Mouse (Mus musculus): Measurements from ENCODE around the gene Vav2. TPM values are rescaled to one million over a fixed set of nuclear protein-coding genes. Genes with fewer than 3 reads are reported as not detected.

Vav2 gene
- polyA plus RNA-seq, 1 experiment from 2014 or later, result 6.8 TPM

DNA sequence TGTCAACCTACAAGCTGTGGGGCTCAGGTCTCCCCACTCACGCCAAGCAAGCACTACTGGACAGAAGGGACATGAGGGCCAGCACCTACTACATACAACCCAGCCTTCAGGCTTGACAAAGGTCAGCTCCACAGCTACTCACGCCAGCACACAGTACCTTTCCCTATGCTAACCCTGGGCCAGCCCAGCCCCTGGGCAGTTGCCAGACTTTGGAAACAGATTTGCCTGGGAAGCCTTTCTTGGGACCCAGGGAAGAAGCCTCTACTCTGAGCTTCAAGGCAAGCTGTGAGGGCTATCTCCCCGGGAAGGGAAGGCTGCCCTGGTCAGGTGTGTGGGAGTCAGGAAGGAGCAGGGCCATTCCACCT is 43.1 kb upstream of the Vav2 start:
- Histone ChIP-seq H3K9ac (ENCODE audit: low read length) (0 out of 2 replicates have a peak overlapping the region, but pooled peaks have one; percentile 7), H3K27ac (replicated peaks; ENCODE audit: low read depth, low read length) (no peak overlapping the region), H3K4me1 (ENCODE audit: control insufficient read depth, insufficient read depth, low read length) (peaks cover 50% of the 10 kb centered on the region), H3K4me3 (ENCODE audit: low read depth, low read length) (no peak overlapping the region), H3K9me3 (ENCODE audit: control insufficient read depth, low read length) (no peaks in the 10 kb centered on the region), H3K4me2 (ENCODE audit: low read depth, severe bottlenecking) (no peak overlapping the region), H3K36me3 (ENCODE audit: control insufficient read depth, insufficient read depth, low read length) (peaks cover 14% of the 10 kb centered on the region), H3K27me3 (ENCODE audit: control insufficient read depth, insufficient read depth, low read length) (no peaks in the 10 kb centered on the region)
- 82% methylated on average over 3 of the region's 3 CpGs for WGBS
- DNase-seq (ENCODE audit: low spot score) (no peak), ATAC-seq (ENCODE audit: insufficient number of reproducible peaks, low FRiP score, low TSS enrichment, low read depth) (no peak)

DNA sequence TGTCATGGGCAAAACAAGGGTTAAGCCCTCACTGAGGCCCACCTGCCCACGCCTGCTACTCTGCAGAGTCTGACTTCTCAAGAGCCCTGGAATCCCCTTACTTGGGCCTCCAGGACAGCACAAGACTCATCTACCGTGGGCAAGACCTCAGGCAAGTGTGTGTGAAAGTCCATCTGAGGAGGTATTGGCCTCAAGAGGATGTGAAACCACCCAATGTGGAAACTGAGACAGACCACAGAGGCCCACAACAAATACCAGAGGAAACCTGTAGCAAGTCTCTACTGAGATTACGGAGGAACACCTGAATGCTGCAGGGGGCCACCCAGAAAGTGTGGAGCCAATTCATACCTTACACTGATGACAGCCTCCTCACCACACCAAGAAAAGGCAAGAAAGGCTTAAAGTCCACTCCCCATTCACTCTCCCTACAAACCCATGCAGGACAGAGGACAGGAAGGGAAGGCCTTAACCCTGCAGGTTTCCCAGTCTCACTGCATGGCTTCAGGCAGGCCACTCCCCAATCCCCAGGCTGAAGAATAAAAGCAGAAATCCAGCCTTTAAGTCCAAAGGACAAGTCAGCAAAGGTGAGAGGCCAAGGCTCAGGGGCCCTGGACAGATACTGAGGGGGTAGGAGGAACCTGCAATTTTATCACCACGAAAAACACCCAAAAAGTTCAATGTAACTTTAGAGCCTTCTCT is 42.6 kb upstream of the Vav2 start:
- WGBS, result 75% methylated on average over 4 of the region's 4 CpGs
- DNase-seq (ENCODE audit: low spot score) (no peak), ATAC-seq (ENCODE audit: insufficient number of reproducible peaks, low FRiP score, low TSS enrichment, low read depth) (no peak)
- no peak overlapping the region for H3K9ac ChIP-seq (ENCODE audit: low read length)
- no peaks in the 10 kb centered on the region for H3K27me3 ChIP-seq (ENCODE audit: control insufficient read depth, insufficient read depth, low read length)
- no peak overlapping the region for H3K27ac ChIP-seq (replicated peaks; ENCODE audit: low read depth, low read length)
- H3K4me2 ChIP-seq (ENCODE audit: low read depth, severe bottlenecking), result no peak overlapping the region
- peaks cover 14% of the 10 kb centered on the region for H3K36me3 ChIP-seq (ENCODE audit: control insufficient read depth, insufficient read depth, low read length)
- no peak overlapping the region for H3K4me3 ChIP-seq (ENCODE audit: low read depth, low read length)
- H3K4me1 ChIP-seq (ENCODE audit: control insufficient read depth, insufficient read depth, low read length), result peaks cover 50% of the 10 kb centered on the region
- no peaks in the 10 kb centered on the region for H3K9me3 ChIP-seq (ENCODE audit: control insufficient read depth, low read length)

DNA sequence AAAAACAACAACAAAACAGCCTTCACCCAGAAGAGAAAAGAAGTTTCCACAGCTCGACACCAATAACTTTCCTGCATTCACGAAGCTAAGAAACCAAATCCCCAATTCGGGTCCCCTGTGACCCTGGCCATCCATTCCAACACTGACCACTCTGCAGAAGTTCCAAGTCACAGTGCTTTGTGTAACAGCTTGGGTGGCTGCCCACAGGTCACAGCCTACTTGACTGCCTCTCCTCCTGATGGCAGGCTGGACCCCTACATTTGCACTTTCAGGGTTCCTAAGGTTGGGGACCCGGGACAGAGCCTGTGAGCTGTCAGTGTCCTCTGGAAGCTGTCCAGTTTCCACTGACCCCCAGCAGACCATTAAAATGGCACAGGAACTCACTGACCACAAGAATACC is 36.1 kb upstream of the Vav2 start:
- Histone ChIP-seq H3K4me2 (ENCODE audit: low read depth, severe bottlenecking) (no peak overlapping the region), H3K27me3 (ENCODE audit: control insufficient read depth, insufficient read depth, low read length) (no peaks in the 10 kb centered on the region), H3K9ac (ENCODE audit: low read length) (no peak overlapping the region), H3K4me3 (ENCODE audit: low read depth, low read length) (no peak overlapping the region), H3K27ac (replicated peaks; ENCODE audit: low read depth, low read length) (no peak overlapping the region), H3K4me1 (ENCODE audit: control insufficient read depth, insufficient read depth, low read length) (no peaks in the 10 kb centered on the region), H3K36me3 (ENCODE audit: control insufficient read depth, insufficient read depth, low read length) (peaks cover 56% of the 10 kb centered on the region), H3K9me3 (ENCODE audit: control insufficient read depth, low read length) (no peaks in the 10 kb centered on the region)
- ATAC-seq (ENCODE audit: insufficient number of reproducible peaks, low FRiP score, low TSS enrichment, low read depth) (no peak), DNase-seq (ENCODE audit: low spot score) (no peak)
- WGBS, result 86% methylated on average over 4 of the region's 4 CpGs

DNA sequence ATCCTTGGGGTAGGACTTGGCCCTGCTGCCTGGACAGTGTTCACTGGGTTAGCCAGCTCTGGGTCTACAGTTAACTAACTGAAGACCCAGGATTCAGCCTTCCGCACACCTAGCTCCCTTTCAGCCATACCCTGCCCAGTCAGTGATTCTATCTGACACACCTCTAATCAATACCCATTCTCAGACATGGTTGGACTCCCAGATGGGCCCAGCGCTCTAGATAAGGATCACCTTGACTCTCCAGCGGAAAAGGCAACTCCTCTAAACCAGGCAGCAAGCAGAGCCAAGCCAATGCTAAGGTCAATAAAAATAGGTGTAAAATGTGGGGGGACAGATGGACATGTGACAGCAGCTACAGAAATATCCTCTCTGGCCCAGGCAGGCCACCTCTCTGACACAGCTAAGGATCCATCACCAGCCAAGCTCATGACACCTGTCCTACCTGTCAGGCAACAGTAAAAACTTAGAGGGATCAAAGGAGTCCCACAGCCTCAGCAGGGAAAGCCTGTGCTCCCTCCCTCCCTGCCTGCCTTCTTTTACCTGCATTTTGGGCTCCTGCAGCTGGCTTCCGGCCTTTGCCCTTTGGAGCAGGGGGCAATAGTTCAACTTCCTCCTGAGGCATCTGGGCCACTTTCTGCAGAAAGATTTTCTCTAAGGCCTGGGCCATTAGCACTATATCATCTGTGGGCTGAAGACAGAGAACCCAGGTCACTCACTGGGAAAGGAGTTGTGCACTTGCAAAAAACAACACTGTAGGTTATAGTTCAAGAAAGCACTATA is 35.2 kb upstream of the Vav2 start:
- Histone ChIP-seq H3K9me3 (ENCODE audit: control insufficient read depth, low read length) (no peaks in the 10 kb centered on the region), H3K4me3 (ENCODE audit: low read depth, low read length) (no peak overlapping the region), H3K4me2 (ENCODE audit: low read depth, severe bottlenecking) (no peak overlapping the region), H3K27ac (replicated peaks; ENCODE audit: low read depth, low read length) (no peak overlapping the region), H3K27me3 (ENCODE audit: control insufficient read depth, insufficient read depth, low read length) (no peaks in the 10 kb centered on the region), H3K9ac (ENCODE audit: low read length) (no peak overlapping the region), H3K4me1 (ENCODE audit: control insufficient read depth, insufficient read depth, low read length) (no peaks in the 10 kb centered on the region), H3K36me3 (ENCODE audit: control insufficient read depth, insufficient read depth, low read length) (peaks cover 65% of the 10 kb centered on the region)
- 86% methylated on average over 4 of the region's 4 CpGs for WGBS
- no peak for ATAC-seq (ENCODE audit: insufficient number of reproducible peaks, low FRiP score, low TSS enrichment, low read depth)
- no peak for DNase-seq (ENCODE audit: low spot score)

DNA sequence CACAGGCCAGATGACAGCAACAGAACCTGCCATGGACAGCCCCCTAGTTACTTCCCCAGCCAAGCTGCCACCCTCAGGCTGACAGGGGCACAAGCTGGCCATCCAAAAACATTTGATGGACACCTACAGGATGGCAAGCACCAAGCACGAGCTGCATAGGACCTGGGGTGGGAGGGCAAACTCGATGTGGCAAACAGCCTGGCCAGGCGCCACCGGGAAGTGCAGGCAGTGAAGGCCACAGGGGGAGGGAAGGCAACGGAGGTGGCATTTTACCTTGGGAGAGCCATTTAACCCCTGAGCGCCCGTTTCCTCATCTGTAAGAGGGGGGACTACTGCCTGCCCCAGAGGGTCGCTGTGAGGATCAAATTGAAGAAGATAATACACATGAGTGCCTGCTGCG is 33.8 kb upstream of the Vav2 start:
- WGBS, result 66% methylated on average over 9 of the region's 9 CpGs
- Histone ChIP-seq H3K27ac (replicated peaks; ENCODE audit: low read depth, low read length) (no peak overlapping the region), H3K4me2 (ENCODE audit: low read depth, severe bottlenecking) (no peak overlapping the region), H3K4me3 (ENCODE audit: low read depth, low read length) (no peak overlapping the region), H3K27me3 (ENCODE audit: control insufficient read depth, insufficient read depth, low read length) (no peaks in the 10 kb centered on the region), H3K36me3 (ENCODE audit: control insufficient read depth, insufficient read depth, low read length) (peaks cover 66% of the 10 kb centered on the region), H3K9ac (ENCODE audit: low read length) (no peak overlapping the region), H3K9me3 (ENCODE audit: control insufficient read depth, low read length) (no peaks in the 10 kb centered on the region), H3K4me1 (ENCODE audit: control insufficient read depth, insufficient read depth, low read length) (no peaks in the 10 kb centered on the region)
- no peak for ATAC-seq (ENCODE audit: insufficient number of reproducible peaks, low FRiP score, low TSS enrichment, low read depth)
- DNase-seq (ENCODE audit: low spot score), result no peak

DNA sequence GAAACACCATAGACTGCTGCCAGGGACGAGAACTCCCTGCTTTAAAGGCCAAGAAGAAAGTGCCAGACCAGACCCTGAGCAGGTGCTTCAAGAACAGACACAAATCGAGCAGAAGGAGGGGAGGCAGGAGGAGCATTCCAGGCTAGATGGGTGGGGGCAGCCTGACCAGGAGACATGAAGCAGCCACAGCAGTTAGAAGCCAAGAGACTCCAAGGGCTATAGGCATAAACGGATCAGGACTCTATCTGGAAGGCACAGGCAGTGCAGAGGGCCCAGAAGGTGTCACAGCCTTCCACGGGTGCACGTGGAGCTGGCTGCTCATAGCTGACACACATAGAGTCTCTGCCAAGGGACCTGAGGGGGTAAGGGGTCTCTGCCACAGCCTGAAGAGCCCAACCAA is 33.3 kb upstream of the Vav2 start:
- Histone ChIP-seq H3K4me1 (ENCODE audit: control insufficient read depth, insufficient read depth, low read length) (no peaks in the 10 kb centered on the region), H3K27me3 (ENCODE audit: control insufficient read depth, insufficient read depth, low read length) (no peaks in the 10 kb centered on the region), H3K9me3 (ENCODE audit: control insufficient read depth, low read length) (no peaks in the 10 kb centered on the region), H3K27ac (replicated peaks; ENCODE audit: low read depth, low read length) (no peak overlapping the region), H3K9ac (ENCODE audit: low read length) (no peak overlapping the region), H3K36me3 (ENCODE audit: control insufficient read depth, insufficient read depth, low read length) (peaks cover 66% of the 10 kb centered on the region), H3K4me3 (ENCODE audit: low read depth, low read length) (no peak overlapping the region), H3K4me2 (ENCODE audit: low read depth, severe bottlenecking) (no peak overlapping the region)
- ATAC-seq (ENCODE audit: insufficient number of reproducible peaks, low FRiP score, low TSS enrichment, low read depth) (no peak), DNase-seq (ENCODE audit: low spot score) (no peak)
- WGBS, result 88% methylated on average over 5 of the region's 5 CpGs

DNA sequence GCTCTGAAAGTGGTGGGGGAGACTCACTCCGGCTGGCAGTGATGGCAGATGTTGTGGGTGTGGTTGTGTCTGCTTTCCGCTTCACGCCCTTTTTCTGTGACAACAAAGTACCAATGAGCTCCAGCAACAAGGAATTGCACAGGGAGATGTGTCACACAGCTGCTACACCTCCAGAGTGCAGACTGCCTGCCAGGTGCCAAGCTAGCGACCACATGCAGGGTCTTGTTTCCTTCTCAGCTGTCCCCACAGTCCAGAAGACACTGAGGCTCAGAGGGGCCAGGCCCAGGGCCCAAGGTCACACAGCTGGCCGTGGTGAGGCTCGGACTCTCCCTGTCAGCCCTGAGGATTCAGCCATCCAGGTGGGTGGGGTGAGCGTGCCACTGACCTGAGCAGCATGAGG is 32.9 kb upstream of the Vav2 start:
- Histone ChIP-seq H3K9me3 (ENCODE audit: control insufficient read depth, low read length) (no peaks in the 10 kb centered on the region), H3K4me3 (ENCODE audit: low read depth, low read length) (no peak overlapping the region), H3K27me3 (ENCODE audit: control insufficient read depth, insufficient read depth, low read length) (no peaks in the 10 kb centered on the region), H3K4me1 (ENCODE audit: control insufficient read depth, insufficient read depth, low read length) (no peaks in the 10 kb centered on the region), H3K4me2 (ENCODE audit: low read depth, severe bottlenecking) (no peak overlapping the region), H3K36me3 (ENCODE audit: control insufficient read depth, insufficient read depth, low read length) (peaks cover 70% of the 10 kb centered on the region), H3K27ac (replicated peaks; ENCODE audit: low read depth, low read length) (no peak overlapping the region), H3K9ac (ENCODE audit: low read length) (no peak overlapping the region)
- no peak for DNase-seq (ENCODE audit: low spot score)
- no peak for ATAC-seq (ENCODE audit: insufficient number of reproducible peaks, low FRiP score, low TSS enrichment, low read depth)
- WGBS, result 88% methylated on average over 7 of the region's 7 CpGs

DNA sequence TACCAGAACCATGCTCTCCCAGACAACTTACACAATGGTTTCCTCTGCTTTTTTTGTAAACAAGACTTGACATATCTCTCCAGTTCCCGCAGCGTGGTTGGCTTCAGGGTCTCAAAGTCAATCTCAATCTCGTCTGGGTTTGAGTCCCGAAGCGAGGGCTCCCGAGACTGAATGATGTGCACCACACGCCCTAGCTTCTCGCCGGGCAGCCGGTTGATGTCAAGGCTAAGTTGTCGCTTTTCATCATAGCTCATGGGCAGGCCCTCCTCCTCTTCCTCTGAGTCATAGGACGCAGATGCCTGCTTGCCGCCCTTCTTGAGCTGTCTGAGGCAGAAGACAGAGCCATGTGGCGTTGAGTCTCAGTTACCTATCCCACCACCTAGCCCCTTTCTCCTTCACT is 23.4 kb upstream of the Vav2 start:
- Histone ChIP-seq H3K27me3 (ENCODE audit: control insufficient read depth, insufficient read depth, low read length) (no peaks in the 10 kb centered on the region), H3K4me2 (ENCODE audit: low read depth, severe bottlenecking) (no peak overlapping the region), H3K36me3 (ENCODE audit: control insufficient read depth, insufficient read depth, low read length) (peaks cover 57% of the 10 kb centered on the region), H3K27ac (replicated peaks; ENCODE audit: low read depth, low read length) (no peak overlapping the region), H3K9me3 (ENCODE audit: control insufficient read depth, low read length) (no peaks in the 10 kb centered on the region), H3K9ac (ENCODE audit: low read length) (no peak overlapping the region), H3K4me1 (ENCODE audit: control insufficient read depth, insufficient read depth, low read length) (no peaks in the 10 kb centered on the region), H3K4me3 (ENCODE audit: low read depth, low read length) (no peak overlapping the region)
- DNase-seq (ENCODE audit: low spot score), result no peak
- no peak for ATAC-seq (ENCODE audit: insufficient number of reproducible peaks, low FRiP score, low TSS enrichment, low read depth)
- whole genome bisulfite sequencing, result 91% methylated on average over 14 of the region's 14 CpGs

All from limb, embryonic 11.5 days (tissue).